Mouse (Mus musculus): ENCODE data around the gene Kir3dl2.
"Not testable (repeated sequence)": the region's sequence is repeated elsewhere in the genome, so short reads cannot be mapped to it uniquely, and the experiment has no call there.

Kir3dl2 gene

DNA sequence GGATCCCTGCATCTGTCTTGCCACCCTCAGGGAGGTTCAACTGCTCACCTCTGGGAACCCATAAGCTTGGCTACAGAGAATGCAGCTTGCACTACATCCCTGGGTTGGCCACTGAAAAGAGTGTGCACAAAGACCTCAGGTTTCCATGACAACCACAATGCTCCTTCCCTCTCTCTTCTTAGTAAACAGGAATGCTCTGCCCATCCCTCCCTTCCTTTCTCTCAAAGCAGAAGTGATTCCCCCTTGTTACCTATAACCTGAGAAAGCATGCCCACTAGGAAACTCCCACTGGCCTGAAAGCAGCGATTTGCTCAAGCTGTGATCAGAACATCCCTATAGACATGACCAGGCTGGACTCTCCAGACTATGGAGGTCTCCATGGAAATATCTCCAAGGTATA, at the start of gene Kir3dl2:
Gene Kir3dl2 (minus strand): TSS at position 101 of the 400 bp plus-strand sequence.
- DNase-seq (ENCODE audit: low read depth, low spot score) = not testable (repeated sequence)

DNA sequence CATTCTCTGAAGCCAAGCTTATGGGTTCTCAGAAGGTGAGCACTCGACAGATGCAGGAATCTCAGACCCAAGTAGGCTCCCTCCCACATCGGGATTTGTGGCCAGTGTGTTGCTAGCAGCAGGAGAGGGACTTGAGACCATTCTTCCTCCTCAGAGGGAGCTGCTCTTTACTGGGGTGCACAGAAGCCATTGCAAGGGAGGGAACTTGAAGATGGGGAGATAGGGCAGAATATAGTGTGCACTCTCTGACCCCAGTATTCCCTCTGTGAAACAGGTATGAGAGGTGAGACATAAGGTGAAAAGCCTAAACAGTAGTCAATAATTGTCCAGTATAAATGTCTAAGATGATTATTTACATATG, 47.0 kb upstream of the Kir3dl2 start:
- no peak for DNase-seq (ENCODE audit: low read depth, low spot score)

DNA sequence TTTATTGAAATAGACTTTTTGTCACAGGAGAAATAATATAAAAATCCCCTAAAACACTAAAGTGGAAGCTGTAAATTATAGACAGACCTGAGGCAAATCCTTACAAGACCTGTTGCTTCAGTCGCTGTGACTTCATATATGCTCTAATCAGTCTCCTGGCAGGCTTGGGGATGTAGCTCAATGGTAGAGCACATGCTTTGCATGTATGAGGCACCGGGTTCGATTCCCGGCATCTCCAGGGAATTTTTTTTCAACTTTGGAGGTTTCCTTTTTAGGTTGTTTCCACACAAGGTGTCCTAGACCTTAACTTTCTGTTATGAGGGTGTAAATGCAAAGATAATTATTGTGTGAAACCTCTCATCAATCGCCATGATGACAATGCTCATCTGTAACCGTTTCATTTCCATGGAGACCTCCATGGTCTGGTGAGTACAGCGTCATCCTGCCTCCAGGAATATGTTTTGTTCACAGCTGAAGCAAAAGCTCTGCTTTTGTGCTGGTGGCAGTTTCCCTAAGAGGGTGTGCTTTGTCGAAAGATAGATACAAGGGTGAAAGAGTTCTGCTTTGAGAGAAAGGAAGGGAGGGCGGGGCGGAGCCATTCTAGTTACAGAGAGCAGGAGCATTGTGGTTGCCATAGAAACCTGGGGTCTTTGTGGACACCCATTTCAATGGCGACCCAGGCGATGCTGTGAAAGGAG, 46.5 kb upstream of the Kir3dl2 start, which contains the start of gene Tceal3:
Gene Tceal3 (plus strand): TSS at position 644 of the 698 bp plus-strand sequence.
- DNase-seq (ENCODE audit: low read depth, low spot score) = no peak

DNA sequence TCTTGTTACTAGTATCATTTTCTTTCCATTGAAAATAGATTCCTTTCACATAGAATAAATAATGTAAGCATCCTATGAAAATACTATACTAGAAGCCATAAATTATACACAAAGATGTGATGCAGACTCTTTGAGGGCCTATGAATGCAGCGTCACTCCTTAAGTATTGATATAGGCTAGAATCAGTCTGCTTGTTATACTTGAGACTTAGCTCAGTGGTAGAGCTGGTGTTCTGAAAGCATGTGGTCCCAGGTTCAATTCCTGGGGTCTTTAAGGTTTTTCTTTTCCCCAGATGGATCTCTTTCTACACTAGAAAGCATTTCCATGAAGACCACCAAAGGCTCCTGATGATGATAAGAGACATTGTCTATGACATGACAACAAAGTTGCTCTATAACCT, 40.8 kb upstream of the Kir3dl2 start:
- DNase-seq (ENCODE audit: low read depth, low spot score) = no peak

DNA sequence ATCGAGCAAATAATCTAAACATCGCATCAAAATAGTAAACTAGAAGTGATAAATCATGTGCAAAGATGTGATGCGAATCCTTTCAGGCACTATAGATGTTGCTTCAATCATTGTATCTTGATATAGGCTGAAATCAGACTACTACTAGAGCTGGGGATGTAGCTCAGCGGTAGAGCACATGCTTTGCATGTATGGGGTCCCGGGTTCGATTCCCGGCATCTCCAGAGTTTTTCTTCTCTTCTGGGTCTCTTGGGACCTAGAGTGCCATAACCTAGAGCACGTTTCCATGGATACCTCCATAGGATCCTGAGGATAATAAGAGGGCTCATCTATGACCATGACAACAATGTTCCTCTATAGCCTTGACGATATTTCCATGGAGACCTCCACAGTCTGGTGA, 25.2 kb upstream of the Kir3dl2 start:
- DNase-seq (ENCODE audit: low read depth, low spot score) = not testable (repeated sequence)

DNA sequence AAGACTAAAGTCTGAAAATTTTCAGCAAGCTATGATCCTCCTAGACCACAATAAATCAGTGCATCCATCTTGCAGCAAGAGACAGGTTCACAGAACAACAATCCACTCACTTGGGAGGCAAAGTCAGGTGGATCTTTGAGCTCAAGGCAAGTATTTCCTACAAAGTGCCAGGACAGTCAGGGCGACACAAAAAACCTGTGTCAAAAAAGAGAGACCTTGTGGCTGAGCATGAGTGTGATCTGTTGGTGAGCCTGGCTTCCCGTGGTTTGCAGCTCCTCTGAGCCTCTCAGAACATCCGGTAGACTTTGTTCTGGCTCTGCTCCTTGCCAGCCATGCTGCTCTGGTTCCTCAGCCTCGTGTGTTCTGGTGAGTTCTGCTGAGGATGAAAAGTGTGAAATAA, 26.2 kb downstream of the Kir3dl2 start, which contains the start of gene Kir3dl1:
Gene Kir3dl1 (plus strand): TSS at position 301 of the 400 bp plus-strand sequence.
- DNase-seq (ENCODE audit: low read depth, low spot score) = not testable (repeated sequence)

All from retina, adult 2 months (tissue).